Comparison of ENCODE assay signal across 8 mouse cellular contexts in genomic region chr9:60837078-60837448, GRCm38 (mm10). TPM values are rescaled to one million over a fixed set of nuclear protein-coding genes. Genes with fewer than 3 reads are reported as not detected.
DNase-seq lines count a peak whose midpoint lies in the region; ATAC-seq and TF ChIP-seq lines count a peak whose summit lies in the region.

No protein-coding gene starts in this region.

- 45% methylated on average over 4 of the region's 4 CpGs for WGBS in kidney, adult 2 months
- WGBS in forebrain, embryonic 10.5 days, result 71% methylated on average over 4 of the region's 4 CpGs
- 46% methylated on average over 4 of the region's 4 CpGs for WGBS in intestine, embryonic 16.5 days

- H3K36me3 ChIP-seq in kidney, adult 2 months (ENCODE audit: control insufficient read depth, insufficient read depth, low read length), result no peaks in the 10 kb centered on the region
- H3K36me3 ChIP-seq in forebrain, embryonic 10.5 days (replicated peaks), result no peaks in the 10 kb centered on the region
- no peaks in the 10 kb centered on the region for H3K36me3 ChIP-seq in intestine, embryonic 16.5 days (ENCODE audit: control insufficient read depth, insufficient read depth, low read length)

- 0 out of 2 replicates have a peak overlapping the region, but pooled peaks have one; percentile 59 for H3K9ac ChIP-seq in intestine, embryonic 16.5 days (ENCODE audit: low read depth, low read length)

- H3K27me3 ChIP-seq in kidney, adult 2 months (replicated peaks; ENCODE audit: control insufficient read depth, insufficient read depth, low read length), result no peaks in the 10 kb centered on the region
- no peaks in the 10 kb centered on the region for H3K27me3 ChIP-seq in Patski
- peaks cover 21% of the 10 kb centered on the region for H3K27me3 ChIP-seq in forebrain, embryonic 10.5 days (ENCODE audit: poor library complexity, severe bottlenecking)
- no peaks in the 10 kb centered on the region for H3K27me3 ChIP-seq in intestine, embryonic 16.5 days (replicated peaks; ENCODE audit: control insufficient read depth, insufficient read depth, low read length)

- no peak for DNase-seq in kidney, adult 2 months
- no peak for DNase-seq in kidney, adult 9 months
- DNase-seq in Patski (ENCODE audit: low read depth, low spot score), result no peak
- DNase-seq in forebrain, embryonic 10.5 days (ENCODE audit: extremely low spot score, low spot score), result no peak
- DNase-seq in thymus, postnatal 25 days, result no peak
- DNase-seq in ovary, adult 18-20 months (ENCODE audit: low spot score), result no peak

- CTCF ChIA-PET in Patski (lab: Charles Lee), result interaction anchor here (1.0 to 2.0 kb wide), 2 partner anchors 18 to 59 kb away, joined by 3 to 4 read pairs; no protein-coding TSS in a partner anchor

- H3K4me3 ChIP-seq in kidney, adult 2 months (ENCODE audit: insufficient read depth, low read depth, low read length), result no peak overlapping the region
- H3K4me3 ChIP-seq in forebrain, embryonic 10.5 days, result peak overlapping the region; percentile 48; the same call in 1 of the 2 replicates
- no peak overlapping the region for H3K4me3 ChIP-seq in intestine, embryonic 16.5 days (ENCODE audit: low read length)

- no peak overlapping the region for H3K4me2 ChIP-seq in intestine, embryonic 16.5 days (ENCODE audit: low read depth, low read length)

- POLR2A ChIA-PET in Patski (lab: Charles Lee), result interaction anchor here (0.6 kb wide), 1 partner anchor 94 kb away, joined by 8 read pairs; no protein-coding TSS in a partner anchor

- ATAC-seq in Patski, result peak; percentile 4
- ATAC-seq in intestine, embryonic 16.5 days, result peak; percentile 14; the same call in 1 of the 2 replicates
- no peak for ATAC-seq in monocyte, adult 5-6 weeks (replicated peaks; ENCODE audit: insufficient number of reproducible peaks, low FRiP score, low TSS enrichment, poor library complexity, severe bottlenecking)

- no peak for TF ChIP-seq POLR2A in kidney, adult 2 months (IDR thresholded peaks at IDR 0.05; ENCODE audit: low read depth, low read length)

- no peaks in the 10 kb centered on the region for H3K9me3 ChIP-seq in forebrain, embryonic 10.5 days
- H3K9me3 ChIP-seq in intestine, embryonic 16.5 days (ENCODE audit: control insufficient read depth, low read length), result no peaks in the 10 kb centered on the region; the same call in 1 of the 2 replicates

- no peak for TF ChIP-seq CTCF in kidney, adult 2 months (conservative IDR thresholded peaks at IDR 0.05; ENCODE audit: insufficient read depth, insufficient read length, low read depth, low read length)
- no peak for TF ChIP-seq CTCF in Patski (IDR thresholded peaks at IDR 0.05)

- in situ Hi-C loops in Patski (cut with MboI; ENCODE audit: low pct_unique_long_range_greater_than_20kb), result no loop called here

- H3K4me1 ChIP-seq in kidney, adult 2 months (ENCODE audit: control insufficient read depth, insufficient read depth, low read length), result peaks cover 23% of the 10 kb centered on the region; the same call in 1 of the 2 replicates
- H3K4me1 ChIP-seq in forebrain, embryonic 10.5 days, result peaks cover 64% of the 10 kb centered on the region
- peaks cover 47% of the 10 kb centered on the region for H3K4me1 ChIP-seq in intestine, embryonic 16.5 days (ENCODE audit: control insufficient read depth, insufficient read depth, low read length)

- peak overlapping the region; percentile 91 for H3K27ac ChIP-seq in kidney, adult 2 months (ENCODE audit: insufficient read depth, low read depth, low read length)
- H3K27ac ChIP-seq in forebrain, embryonic 10.5 days, result peak overlapping the region; percentile 86
- H3K27ac ChIP-seq in intestine, embryonic 16.5 days (ENCODE audit: low read length), result peak overlapping the region; percentile 13; the same call in 1 of the 2 replicates

RNA-seq across cellular contexts. Expression of gene Uaca, which starts 42.7 kb away (rescaled TPM):
- 13.5 and 16.4 TPM in 2 replicates for polyA plus RNA-seq in kidney, adult 2 months (2012; rRNA removed)
- polyA plus RNA-seq in Patski (2021), result 16.3 TPM
- 32.5 and 33.1 TPM in 2 replicates for polyA plus RNA-seq in forebrain, embryonic 10.5 days (2016; fragmentation: Nextera tagmentation; extraction: Ambion mirVana)
- polyA plus RNA-seq in intestine, embryonic 16.5 days (2015; fragmentation: Nextera tagmentation; extraction: Ambion mirVana), result 56.8 and 60.7 TPM in 2 replicates
- total RNA-seq in monocyte, adult 5-6 weeks (2017), result 0.43 TPM in 1 of 3 replicates, not detected in the others

Comparison
In these comparisons a context has a peak if more than half of its experiments do, and no peak if none do; other contexts are left out.
1. H3K27ac ChIP-seq: peak in every context shown above with its lines; median percentile 91 in kidney, adult 2 months; 86 in forebrain, embryonic 10.5 days; 13 in intestine, embryonic 16.5 days.